Mouse (Mus musculus): Measurements from ENCODE around the gene Haao. TPM values are rescaled to one million over a fixed set of nuclear protein-coding genes. Genes with fewer than 3 reads are reported as not detected.

Gene Haao
- polyA plus RNA-seq, 1 experiment, result not detected

DNA sequence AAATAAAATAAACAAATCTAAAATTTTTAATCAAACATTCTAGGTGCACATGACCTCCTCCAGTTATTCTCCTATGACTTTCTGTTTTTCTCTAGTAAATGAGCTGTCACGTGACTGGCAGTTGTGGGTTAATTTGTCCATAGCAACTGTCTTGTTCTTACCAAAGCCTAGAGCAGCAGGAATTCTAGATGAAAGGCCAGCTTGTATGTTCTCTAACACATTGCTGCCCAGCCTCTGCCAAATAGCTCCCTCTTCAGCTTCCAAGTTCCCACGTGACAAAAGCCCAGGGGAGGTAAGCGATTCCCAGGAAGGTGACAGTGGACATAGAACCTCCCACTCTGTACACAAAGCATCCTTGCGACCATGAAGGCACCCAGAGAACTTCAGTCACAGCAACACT is 13.6 kb downstream of the Haao start:
- Histone ChIP-seq H3K36me3 (ENCODE audit: control insufficient read depth, insufficient read depth) (no peaks in the 10 kb centered on the region), H3K4me3 (no peak overlapping the region), H3ac (ENCODE audit: control insufficient read depth, insufficient read length) (no peak overlapping the region), H3K27me3 (ENCODE audit: control insufficient read depth, insufficient read depth, insufficient read length) (peaks cover 14% of the 10 kb centered on the region), H3K79me2 (ENCODE audit: control insufficient read depth, insufficient read depth) (no peaks in the 10 kb centered on the region), H3K4me2 (ENCODE audit: low read depth) (no peak overlapping the region)
- TF ChIP-seq USF1 (IDR thresholded peaks at IDR 0.05; ENCODE audit: low read depth) (peak; percentile 30), MYOD1 (IDR thresholded peaks at IDR 0.05; ENCODE audit: control insufficient read depth in 1 of 3, insufficient read length in 2 of 3, low read depth in 2 of 3) (no peak)

DNA sequence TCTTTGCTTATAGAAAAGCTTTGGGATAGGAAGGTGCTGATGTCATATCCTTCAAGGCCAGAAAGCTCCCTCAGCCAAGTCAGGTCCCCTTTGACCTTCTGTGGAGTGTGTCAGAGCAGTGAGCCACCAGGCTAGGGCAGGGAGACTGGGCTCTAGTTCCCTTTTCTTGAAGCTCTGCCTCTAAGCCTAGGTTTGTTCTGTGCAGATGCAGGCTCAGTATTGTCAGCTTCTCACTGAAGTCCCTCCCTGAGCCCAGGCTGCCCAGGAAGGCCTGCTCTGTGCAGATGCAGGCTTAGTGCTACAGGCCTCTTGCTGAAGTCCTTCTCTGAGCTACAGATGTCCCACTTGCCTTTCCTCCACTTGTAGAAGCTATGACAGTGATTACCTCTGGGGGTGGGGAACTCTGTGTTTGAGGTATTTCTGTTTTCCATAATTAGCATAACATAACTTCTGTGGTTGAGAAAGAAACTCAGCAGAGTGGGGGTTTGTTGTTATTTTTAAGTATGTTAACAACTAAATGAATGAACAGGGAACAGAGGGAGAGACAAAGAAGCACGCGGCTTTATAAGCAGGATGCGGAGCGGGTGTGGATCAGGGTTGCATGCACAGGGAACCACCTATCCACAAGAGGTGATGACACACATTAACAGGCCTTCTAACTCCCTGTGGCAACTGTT is 17.0 kb downstream of the Haao start:
- Histone ChIP-seq H3K79me2 (ENCODE audit: control insufficient read depth, insufficient read depth) (no peaks in the 10 kb centered on the region), H3K36me3 (ENCODE audit: control insufficient read depth, insufficient read depth) (no peaks in the 10 kb centered on the region), H3K4me2 (ENCODE audit: low read depth) (no peak overlapping the region), H3ac (ENCODE audit: control insufficient read depth, insufficient read length) (no peak overlapping the region), H3K4me3 (no peak overlapping the region), H3K27me3 (ENCODE audit: control insufficient read depth, insufficient read depth, insufficient read length) (no peaks in the 10 kb centered on the region)
- TF ChIP-seq MYOG (IDR thresholded peaks at IDR 0.05; ENCODE audit: control insufficient read depth in 1 of 3, insufficient read depth in 1 of 3, insufficient read length in 2 of 3, low read depth in 2 of 3) (no peak), USF1 (IDR thresholded peaks at IDR 0.05; ENCODE audit: low read depth) (no peak), CEBPB (IDR thresholded peaks at IDR 0.05; ENCODE audit: insufficient read depth, poor library complexity, severe bottlenecking) (no peak), MYOD1 (IDR thresholded peaks at IDR 0.05; ENCODE audit: control insufficient read depth in 1 of 3, insufficient read length in 2 of 3, low read depth in 2 of 3) (no peak)

DNA sequence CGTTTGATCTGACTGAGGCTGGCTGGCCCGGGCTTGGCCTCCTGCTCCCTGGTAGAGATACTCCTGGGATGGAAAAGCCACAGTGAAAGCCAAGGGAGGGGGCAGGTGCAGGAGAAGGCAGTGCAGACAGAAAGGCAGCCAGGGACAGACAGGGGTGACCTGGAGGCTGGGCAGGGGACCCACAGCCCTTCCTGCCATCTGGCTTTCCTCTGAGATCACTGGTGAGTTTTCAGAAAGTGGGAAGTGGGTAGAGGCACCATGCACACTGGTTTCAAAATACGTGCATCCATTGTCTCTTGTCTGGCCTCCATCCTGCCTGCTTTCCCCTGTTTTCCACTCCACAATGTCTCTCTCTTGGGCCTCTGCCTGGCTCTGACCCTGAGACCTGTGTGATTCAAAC is 18.4 kb downstream of the Haao start:
- Histone ChIP-seq H3K4me3 (no peak overlapping the region), H3K4me2 (ENCODE audit: low read depth) (no peak overlapping the region), H3ac (ENCODE audit: control insufficient read depth, insufficient read length) (no peak overlapping the region), H3K36me3 (ENCODE audit: control insufficient read depth, insufficient read depth) (no peaks in the 10 kb centered on the region), H3K79me2 (ENCODE audit: control insufficient read depth, insufficient read depth) (no peaks in the 10 kb centered on the region), H3K27me3 (ENCODE audit: control insufficient read depth, insufficient read depth, insufficient read length) (no peaks in the 10 kb centered on the region)
- TF ChIP-seq TCF3 (IDR thresholded peaks at IDR 0.05; ENCODE audit: insufficient read length, low read depth), result no peak
- no peak for TF ChIP-seq SRF (IDR thresholded peaks at IDR 0.05; ENCODE audit: control insufficient read depth, insufficient read length, low read depth)
- no peak for TF ChIP-seq MYOD1 (IDR thresholded peaks at IDR 0.05; ENCODE audit: control insufficient read depth in 1 of 3, insufficient read length in 2 of 3, low read depth in 2 of 3)
- TF ChIP-seq CEBPB (IDR thresholded peaks at IDR 0.05; ENCODE audit: insufficient read depth, poor library complexity, severe bottlenecking), result no peak
- no peak for TF ChIP-seq POLR2A (IDR thresholded peaks at IDR 0.05; ENCODE audit: insufficient read length, low read depth)
- no peak for TF ChIP-seq E2F4 (IDR thresholded peaks at IDR 0.05; ENCODE audit: insufficient read depth)
- TF ChIP-seq MYOG (IDR thresholded peaks at IDR 0.05; ENCODE audit: control insufficient read depth in 1 of 3, insufficient read depth in 1 of 3, insufficient read length in 2 of 3, low read depth in 2 of 3), result no peak
- TF ChIP-seq POLR2AphosphoS2 (IDR thresholded peaks at IDR 0.05; ENCODE audit: insufficient read length, low read depth), result no peak
- TF ChIP-seq TCF12 (IDR thresholded peaks at IDR 0.05; ENCODE audit: insufficient read depth, poor library complexity, severe bottlenecking), result no peak
- no peak for TF ChIP-seq USF1 (IDR thresholded peaks at IDR 0.05; ENCODE audit: low read depth)
- TF ChIP-seq REST (IDR thresholded peaks at IDR 0.05; ENCODE audit: insufficient read depth, insufficient read length), result no peak
- no peak for TF ChIP-seq MAX (IDR thresholded peaks at IDR 0.05; ENCODE audit: low read depth)

DNA sequence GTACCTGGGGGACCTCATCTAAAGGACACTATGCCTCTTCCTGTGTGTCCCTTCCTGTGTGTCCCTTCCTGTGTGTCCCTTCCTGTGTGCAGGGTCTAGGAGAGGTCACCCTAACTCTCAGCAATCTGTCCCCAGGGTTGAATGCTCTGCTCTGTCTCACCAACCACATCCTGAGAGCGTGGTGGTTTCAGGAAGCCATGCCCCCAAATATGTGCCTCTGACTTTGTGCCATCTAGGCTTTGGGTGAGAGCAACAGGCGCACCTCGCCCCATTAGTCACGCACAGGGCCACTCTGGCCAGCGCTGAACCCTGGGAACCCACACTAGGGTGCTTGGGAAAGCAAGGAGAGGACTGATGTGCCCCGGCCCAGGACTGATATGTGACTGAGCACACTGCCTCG is 23.9 kb downstream of the Haao start:
- Histone ChIP-seq H3K4me2 (ENCODE audit: low read depth) (no peak overlapping the region), H3ac (ENCODE audit: control insufficient read depth, insufficient read length) (no peak overlapping the region), H3K27me3 (ENCODE audit: control insufficient read depth, insufficient read depth, insufficient read length) (no peaks in the 10 kb centered on the region), H3K79me2 (ENCODE audit: control insufficient read depth, insufficient read depth) (no peaks in the 10 kb centered on the region), H3K36me3 (ENCODE audit: control insufficient read depth, insufficient read depth) (no peaks in the 10 kb centered on the region), H3K4me3 (no peak overlapping the region)
- no peak for TF ChIP-seq POLR2A (IDR thresholded peaks at IDR 0.05; ENCODE audit: insufficient read length, low read depth)
- no peak for TF ChIP-seq MAX (IDR thresholded peaks at IDR 0.05; ENCODE audit: low read depth)
- no peak for TF ChIP-seq CEBPB (IDR thresholded peaks at IDR 0.05; ENCODE audit: insufficient read depth, poor library complexity, severe bottlenecking)
- no peak for TF ChIP-seq USF1 (IDR thresholded peaks at IDR 0.05; ENCODE audit: low read depth)
- no peak for TF ChIP-seq MYOG (IDR thresholded peaks at IDR 0.05; ENCODE audit: control insufficient read depth in 1 of 3, insufficient read depth in 1 of 3, insufficient read length in 2 of 3, low read depth in 2 of 3)
- no peak for TF ChIP-seq MYOD1 (IDR thresholded peaks at IDR 0.05; ENCODE audit: control insufficient read depth in 1 of 3, insufficient read length in 2 of 3, low read depth in 2 of 3)
- no peak for TF ChIP-seq TCF12 (IDR thresholded peaks at IDR 0.05; ENCODE audit: insufficient read depth, poor library complexity, severe bottlenecking)
- no peak for TF ChIP-seq REST (IDR thresholded peaks at IDR 0.05; ENCODE audit: insufficient read depth, insufficient read length)
- TF ChIP-seq POLR2AphosphoS2 (IDR thresholded peaks at IDR 0.05; ENCODE audit: insufficient read length, low read depth), result no peak
- no peak for TF ChIP-seq E2F4 (IDR thresholded peaks at IDR 0.05; ENCODE audit: insufficient read depth)
- TF ChIP-seq TCF3 (IDR thresholded peaks at IDR 0.05; ENCODE audit: insufficient read length, low read depth), result no peak
- TF ChIP-seq SRF (IDR thresholded peaks at IDR 0.05; ENCODE audit: control insufficient read depth, insufficient read length, low read depth), result no peak

DNA sequence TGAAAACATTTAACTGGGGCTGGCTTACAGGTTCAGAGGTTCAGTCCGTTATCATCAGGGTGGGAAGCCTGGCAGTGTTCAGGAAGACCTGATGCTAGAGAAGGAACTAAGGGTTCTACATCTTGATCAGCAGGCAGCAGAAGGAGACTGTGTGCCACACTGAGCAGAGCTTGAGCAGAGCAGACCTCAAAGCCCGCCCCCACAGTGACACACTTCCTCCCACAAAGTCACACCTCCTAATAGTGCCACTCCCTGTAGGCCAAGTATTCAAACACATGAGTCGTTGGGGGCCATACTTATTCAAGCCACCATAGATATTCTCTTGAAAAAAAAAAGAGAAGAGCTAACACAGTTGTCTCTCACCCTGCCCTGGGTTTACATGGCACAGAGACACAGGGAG is 25.9 kb downstream of the Haao start:
- Histone ChIP-seq H3K27me3 (ENCODE audit: control insufficient read depth, insufficient read depth, insufficient read length) (no peaks in the 10 kb centered on the region), H3K4me2 (ENCODE audit: low read depth) (no peak overlapping the region), H3K4me3 (no peak overlapping the region), H3K36me3 (ENCODE audit: control insufficient read depth, insufficient read depth) (no peaks in the 10 kb centered on the region), H3K79me2 (ENCODE audit: control insufficient read depth, insufficient read depth) (no peaks in the 10 kb centered on the region), H3ac (ENCODE audit: control insufficient read depth, insufficient read length) (no peak overlapping the region)
- TF ChIP-seq REST (IDR thresholded peaks at IDR 0.05; ENCODE audit: insufficient read depth, insufficient read length), result no peak
- no peak for TF ChIP-seq E2F4 (IDR thresholded peaks at IDR 0.05; ENCODE audit: insufficient read depth)
- TF ChIP-seq MYOG (IDR thresholded peaks at IDR 0.05; ENCODE audit: control insufficient read depth in 1 of 3, insufficient read depth in 1 of 3, insufficient read length in 2 of 3, low read depth in 2 of 3), result no peak
- no peak for TF ChIP-seq POLR2A (IDR thresholded peaks at IDR 0.05; ENCODE audit: insufficient read length, low read depth)
- no peak for TF ChIP-seq SRF (IDR thresholded peaks at IDR 0.05; ENCODE audit: control insufficient read depth, insufficient read length, low read depth)
- no peak for TF ChIP-seq TCF3 (IDR thresholded peaks at IDR 0.05; ENCODE audit: insufficient read length, low read depth)
- no peak for TF ChIP-seq MYOD1 (IDR thresholded peaks at IDR 0.05; ENCODE audit: control insufficient read depth in 1 of 3, insufficient read length in 2 of 3, low read depth in 2 of 3)
- no peak for TF ChIP-seq MAX (IDR thresholded peaks at IDR 0.05; ENCODE audit: low read depth)
- no peak for TF ChIP-seq POLR2AphosphoS2 (IDR thresholded peaks at IDR 0.05; ENCODE audit: insufficient read length, low read depth)
- TF ChIP-seq CEBPB (IDR thresholded peaks at IDR 0.05; ENCODE audit: insufficient read depth, poor library complexity, severe bottlenecking), result no peak
- TF ChIP-seq TCF12 (IDR thresholded peaks at IDR 0.05; ENCODE audit: insufficient read depth, poor library complexity, severe bottlenecking), result no peak
- no peak for TF ChIP-seq USF1 (IDR thresholded peaks at IDR 0.05; ENCODE audit: low read depth)
